Mouse (Mus musculus): ENCODE measurements around the gene Lpar3.
"Not testable (repeated sequence)": the region's sequence is repeated elsewhere in the genome, so short reads cannot be mapped to it uniquely, and the experiment has no call there.

DNA sequence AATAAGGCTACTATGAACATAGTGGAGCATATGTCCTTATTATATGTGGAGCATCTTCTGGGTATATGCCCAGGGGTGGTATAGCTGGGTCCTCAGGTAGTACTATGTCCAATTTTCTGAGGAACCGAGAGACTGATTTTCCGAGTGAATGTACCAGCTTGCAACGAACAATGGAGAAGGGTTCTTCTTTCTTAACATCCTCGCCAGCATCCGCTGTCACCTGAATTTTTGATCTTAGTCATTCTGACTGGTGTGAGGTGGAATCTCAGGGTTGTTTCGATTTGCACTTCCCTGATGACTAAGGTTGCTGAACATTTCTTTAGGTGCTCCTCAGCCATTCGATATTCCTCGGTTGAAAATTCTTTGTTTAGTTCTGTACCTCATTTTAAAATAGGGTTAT is 11.0 kb upstream of the Lpar3 start:
- TF ChIP-seq CTCF (IDR thresholded peaks at IDR 0.05; ENCODE audit: low read depth, low read length); POLR2AphosphoS5 (IDR thresholded peaks at IDR 0.05; ENCODE audit: insufficient replicate concordance, low read depth, low read length); TAL1 (conservative IDR thresholded peaks at IDR 0.05; ENCODE audit: low read depth, low read length); GATA1 (IDR thresholded peaks at IDR 0.05; ENCODE audit: borderline replicate concordance, low read length): not testable (repeated sequence)
